Mouse (Mus musculus): ENCODE measurements at regions not wholly inside any gene's neighbourhood (a gene's known extent, or its start where the extent isn't known, plus 50 kb on each side); places are given as distances from the start of the nearest gene placed in this dataset.
"Not testable (repeated sequence)": the region's sequence is repeated elsewhere in the genome, so short reads cannot be mapped to it uniquely, and the experiment has no call there.

- H3K4me1 ChIP-seq (replicated peaks); H3K36me3 ChIP-seq; H3K9ac ChIP-seq; H3K9me3 ChIP-seq; H3K4me3 ChIP-seq (replicated peaks); H3K4me2 ChIP-seq (replicated peaks); H3K27me3 ChIP-seq (replicated peaks); ATAC-seq; H3K27ac ChIP-seq: not testable (repeated sequence)
- no CpG with 5 or more reads among the region's 5 CpGs for WGBS
Observed at GRCm38 (mm10) chr14:53007741-53008140, 512.2 kb upstream of the Olfr1507 start.

GRCm38 (mm10) chr14:53007323-53007722 is 511.8 kb upstream of the Olfr1507 start:
- H3K27me3 ChIP-seq (replicated peaks); H3K4me1 ChIP-seq (replicated peaks); H3K27ac ChIP-seq; H3K36me3 ChIP-seq; H3K9ac ChIP-seq; H3K4me2 ChIP-seq (replicated peaks); H3K4me3 ChIP-seq (replicated peaks); ATAC-seq; H3K9me3 ChIP-seq: not testable (repeated sequence)
- WGBS: no CpG with 5 or more reads among the region's 4 CpGs

DNA sequence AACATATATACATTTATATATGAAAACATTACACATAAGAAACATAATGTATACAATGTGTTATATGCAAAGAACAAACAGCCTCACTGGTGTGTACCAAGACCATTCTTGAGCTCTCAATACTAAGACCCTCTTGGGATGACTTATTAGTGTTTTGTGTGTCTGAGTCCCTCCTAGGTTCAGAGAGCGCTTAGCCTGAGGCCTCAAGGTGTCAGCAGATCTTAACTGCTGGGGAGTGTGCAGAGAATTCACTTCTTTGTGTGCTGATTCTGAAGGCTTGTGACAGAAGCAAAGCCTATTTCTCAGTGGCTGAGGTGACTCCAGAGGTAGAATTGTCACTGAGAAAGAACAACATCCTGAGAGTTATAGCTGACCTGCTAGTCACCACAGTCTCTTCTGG is 505.7 kb upstream of the Olfr1507 start:
- H3K9me3 ChIP-seq; H3K4me1 ChIP-seq (replicated peaks); H3K4me2 ChIP-seq (replicated peaks); ATAC-seq; H3K9ac ChIP-seq; H3K27me3 ChIP-seq (replicated peaks); H3K27ac ChIP-seq; H3K36me3 ChIP-seq; H3K4me3 ChIP-seq (replicated peaks): not testable (repeated sequence)
- 80% methylated on average over 1 of the region's 1 CpGs for WGBS

DNA sequence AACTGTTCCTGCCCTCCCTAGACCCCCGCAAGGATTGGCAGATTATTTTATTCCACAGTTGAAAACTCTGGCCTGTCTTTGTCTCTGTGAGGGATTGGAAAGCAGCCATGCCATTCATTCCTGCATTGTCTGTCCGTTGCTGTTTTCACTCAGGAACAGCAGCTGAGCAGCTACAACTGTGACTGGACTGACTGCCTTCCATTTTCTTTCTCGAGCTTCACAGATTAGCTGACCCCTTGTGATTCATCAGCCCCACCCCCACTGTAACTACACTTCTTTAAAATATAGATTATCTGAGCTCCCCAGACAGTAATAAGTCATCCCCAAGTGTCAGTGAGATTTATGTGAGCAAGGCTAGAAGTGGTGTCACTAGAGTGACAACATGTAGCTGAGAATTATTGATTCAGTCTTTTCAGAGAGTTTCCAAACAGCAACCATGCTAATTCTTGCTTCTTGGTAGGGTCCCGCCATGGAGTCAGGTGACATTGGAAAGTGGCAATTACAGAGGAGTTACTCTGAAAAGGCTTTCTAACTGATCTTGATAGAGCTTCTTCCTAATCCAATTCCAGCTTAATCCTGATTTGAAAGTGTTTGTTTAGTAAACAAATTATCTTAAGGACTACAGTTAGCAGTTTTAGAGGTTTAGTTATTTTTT is 496.7 kb upstream of the Olfr1507 start:
- not testable (repeated sequence) for H3K4me2 ChIP-seq (replicated peaks); ATAC-seq; H3K27ac ChIP-seq; H3K9me3 ChIP-seq; H3K36me3 ChIP-seq; H3K9ac ChIP-seq; H3K4me1 ChIP-seq (replicated peaks); H3K4me3 ChIP-seq (replicated peaks); H3K27me3 ChIP-seq (replicated peaks)
- 64% methylated on average over 1 of the region's 4 CpGs for WGBS

DNA sequence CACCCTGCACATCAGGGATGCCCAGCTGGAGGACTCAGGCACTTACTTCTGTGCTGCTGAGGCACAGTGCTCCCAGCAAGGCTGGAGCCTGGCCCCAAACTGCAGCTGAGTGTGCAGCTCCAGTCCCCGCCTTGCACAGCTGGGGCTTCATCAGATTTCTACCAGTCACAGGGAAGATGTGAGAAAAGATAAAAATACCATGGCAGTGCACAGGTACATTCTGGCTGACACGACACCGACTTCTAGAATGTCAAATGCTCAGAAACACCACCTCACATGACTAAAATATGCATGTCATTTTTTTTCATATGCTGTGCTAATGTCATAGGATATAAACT is 495.7 kb upstream of the Olfr1507 start:
- H3K4me2 ChIP-seq (replicated peaks); H3K4me3 ChIP-seq (replicated peaks); H3K9ac ChIP-seq; H3K36me3 ChIP-seq; H3K9me3 ChIP-seq; H3K4me1 ChIP-seq (replicated peaks); H3K27me3 ChIP-seq (replicated peaks); H3K27ac ChIP-seq; ATAC-seq: not testable (repeated sequence)
- WGBS: no CpG with 5 or more reads among the region's 3 CpGs

- H3K9ac ChIP-seq; H3K36me3 ChIP-seq; H3K4me3 ChIP-seq (replicated peaks); H3K27ac ChIP-seq; H3K4me1 ChIP-seq (replicated peaks); H3K9me3 ChIP-seq; H3K27me3 ChIP-seq (replicated peaks); H3K4me2 ChIP-seq (replicated peaks); ATAC-seq: not testable (repeated sequence)
- no CpG with 5 or more reads among the region's 12 CpGs for WGBS
Observed at GRCm38 (mm10) chr14:52990569-52991327, 495.2 kb upstream of the Olfr1507 start.

GRCm38 (mm10) chr14:52989940-52990339 is 494.4 kb upstream of the Olfr1507 start:
- WGBS: 67% methylated on average over 1 of the region's 1 CpGs
- not testable (repeated sequence) for H3K9ac ChIP-seq; H3K4me2 ChIP-seq (replicated peaks); ATAC-seq; H3K36me3 ChIP-seq; H3K27ac ChIP-seq; H3K4me3 ChIP-seq (replicated peaks); H3K9me3 ChIP-seq; H3K27me3 ChIP-seq (replicated peaks); H3K4me1 ChIP-seq (replicated peaks)

- not testable (repeated sequence) for H3K4me1 ChIP-seq (replicated peaks); H3K27ac ChIP-seq; H3K9me3 ChIP-seq; H3K27me3 ChIP-seq (replicated peaks); H3K9ac ChIP-seq; ATAC-seq; H3K4me3 ChIP-seq (replicated peaks); H3K4me2 ChIP-seq (replicated peaks); H3K36me3 ChIP-seq
- no CpG with 5 or more reads among the region's 6 CpGs for WGBS
Observed at GRCm38 (mm10) chr14:52988563-52988962, 493.0 kb upstream of the Olfr1507 start.

GRCm38 (mm10) chr14:52972207-52973003 is 476.9 kb upstream of the Olfr1507 start:
- ATAC-seq; H3K4me2 ChIP-seq (replicated peaks); H3K4me1 ChIP-seq (replicated peaks); H3K27ac ChIP-seq; H3K9me3 ChIP-seq; H3K27me3 ChIP-seq (replicated peaks); H3K36me3 ChIP-seq; H3K9ac ChIP-seq; H3K4me3 ChIP-seq (replicated peaks): not testable (repeated sequence)
- WGBS: no CpG with 5 or more reads among the region's 12 CpGs

DNA sequence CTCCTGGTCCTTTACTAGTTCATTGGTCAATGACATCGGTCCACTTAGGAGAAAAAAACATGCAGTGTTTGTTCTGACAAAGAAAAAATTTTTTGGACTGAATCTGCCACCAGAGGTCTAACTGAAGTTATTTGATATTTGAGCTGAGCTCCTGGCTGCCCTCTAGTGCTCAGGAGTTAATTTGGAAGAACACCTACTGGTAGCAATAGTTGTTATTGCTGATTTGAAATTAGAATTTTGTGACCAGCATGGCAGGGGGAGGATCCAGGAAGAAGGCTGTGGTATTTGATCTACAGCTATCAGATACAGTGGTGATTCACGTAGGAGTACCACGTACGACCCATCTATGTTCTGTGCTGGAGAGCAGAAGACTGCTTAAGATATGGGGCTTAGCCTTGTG is 466.6 kb upstream of the Olfr1507 start:
- ATAC-seq; H3K4me3 ChIP-seq (replicated peaks); H3K4me1 ChIP-seq (replicated peaks); H3K9ac ChIP-seq; H3K27ac ChIP-seq; H3K9me3 ChIP-seq; H3K27me3 ChIP-seq (replicated peaks); H3K36me3 ChIP-seq; H3K4me2 ChIP-seq (replicated peaks): not testable (repeated sequence)
- 90% methylated on average over 3 of the region's 4 CpGs for WGBS

GRCm38 (mm10) chr14:52956515-52956914 is 461.0 kb upstream of the Olfr1507 start:
- not testable (repeated sequence) for H3K4me3 ChIP-seq (replicated peaks); H3K9me3 ChIP-seq; H3K27me3 ChIP-seq (replicated peaks); H3K27ac ChIP-seq; H3K4me1 ChIP-seq (replicated peaks); H3K36me3 ChIP-seq; H3K4me2 ChIP-seq (replicated peaks); H3K9ac ChIP-seq; ATAC-seq
- whole genome bisulfite sequencing: 81% methylated on average over 2 of the region's 2 CpGs

- not testable (repeated sequence) for H3K4me2 ChIP-seq (replicated peaks); ATAC-seq
- no CpG with 5 or more reads among the region's 3 CpGs for WGBS
Observed at GRCm38 (mm10) chr14:52944925-52945324, 449.4 kb upstream of the Olfr1507 start.

DNA sequence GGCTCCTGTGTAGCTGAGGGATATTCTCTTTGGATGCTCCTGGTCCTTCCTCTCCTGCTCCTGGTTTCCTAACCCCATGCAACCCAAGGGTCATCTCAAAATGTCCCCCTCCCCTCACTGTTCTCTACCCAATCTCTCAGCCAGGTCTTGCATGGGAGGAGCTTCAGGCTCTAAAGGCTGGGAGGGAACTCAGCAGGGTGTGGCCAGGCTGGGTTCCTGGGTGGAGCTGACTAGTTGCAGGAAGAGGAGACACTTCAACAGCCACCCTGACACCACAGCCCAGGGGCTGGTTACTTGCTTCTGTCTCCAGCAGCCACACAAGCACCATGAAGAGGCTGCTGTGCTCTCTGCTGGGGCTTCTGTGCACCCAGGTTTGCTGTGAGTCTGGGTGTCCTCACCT is 446.9 kb upstream of the Olfr1507 start:
- not testable (repeated sequence) for H3K27ac ChIP-seq

More at GRCm38 (mm10) chr14:52944925-52945324, 449.4 kb upstream of the Olfr1507 start:
- H3K27me3 ChIP-seq (replicated peaks); H3K9ac ChIP-seq; H3K27ac ChIP-seq; H3K36me3 ChIP-seq; H3K4me1 ChIP-seq (replicated peaks); H3K4me3 ChIP-seq (replicated peaks); H3K9me3 ChIP-seq: not testable (repeated sequence)

More for the DNA sequence above, 446.9 kb upstream of the Olfr1507 start:
- ATAC-seq; H3K4me2 ChIP-seq (replicated peaks); H3K36me3 ChIP-seq; H3K9ac ChIP-seq; H3K4me1 ChIP-seq (replicated peaks); H3K4me3 ChIP-seq (replicated peaks); H3K27me3 ChIP-seq (replicated peaks); H3K9me3 ChIP-seq: not testable (repeated sequence)

All from intestine, embryonic 15.5 days (tissue).